Mouse (Mus musculus): ENCODE results near the gene Fam189a1.

- TF ChIP-seq POLR2A (IDR thresholded peaks at IDR 0.05; ENCODE audit: insufficient read depth, low read length): no peak
- no peak for TF ChIP-seq CTCF (IDR thresholded peaks at IDR 0.05; ENCODE audit: low read depth, low read length)
Observed at GRCm38 (mm10) chr7:65105097-65105467, 51.3 kb downstream of the Fam189a1 start.

Measured in ES-Bruce4 (cell line).